Mouse (Mus musculus) megakaryocyte, embryonic 14.5 days (primary cell): ENCODE data around the gene Insl6. TPM values are rescaled to one million over a fixed set of nuclear protein-coding genes. Genes with fewer than 3 reads are reported as not detected.
A peak's percentile ranks its signal among the peaks of the same experiment; 100 is the strongest.

Experiments
- H3K27me3 ChIP-seq: replicated peaks from 2 replicates; pipeline ENCODE3; 2012; ENCODE audit warnings: inconsistent platforms
- H3K36me3 ChIP-seq: replicated peaks from 2 replicates; pipeline ENCODE3; 2012; ENCODE audit warnings: low read length, inconsistent platforms, mixed read lengths
- H3K4me1 ChIP-seq: 2 replicates; pipeline ENCODE4 v1.6.1; 2012; ENCODE audit warnings: inconsistent platforms
- H3K4me3 ChIP-seq: replicated peaks from 2 replicates; pipeline ENCODE3; 2012; ENCODE audit warnings: moderate library complexity, mild to moderate bottlenecking, inconsistent platforms
- H3K9me3 ChIP-seq: 2 replicates; pipeline ENCODE4 v1.6.1; 2012; ENCODE audit warnings: inconsistent platforms
- FLI1 ChIP-seq: IDR thresholded peaks from 2 replicates; pipeline ENCODE4 v1.6.1; 2012; ENCODE audit warnings: low read length, inconsistent platforms, mixed read lengths
- GATA1 ChIP-seq: IDR thresholded peaks from 3 replicates; pipeline ENCODE4 v1.6.1; 2012; ENCODE audit warnings: mixed read lengths, low read length, inconsistent platforms, borderline replicate concordance
- polyA plus RNA-seq: library from polyadenylated mRNA; stranded (reverse); fragments of >175 nt; gene quantifications from 2 replicates; pipeline ENCODE4 v1.2.3, GENCODE M21; 2012; ENCODE audit warnings: low replicate concordance; ENCODE audit not compliant: insufficient read depth

The Insl6 gene
- polyA plus RNA-seq, 1 experiment, result 0.97 TPM

GRCm38 (mm10) chr19:29356281-29356680 is 31.1 kb upstream of the Insl6 start:
- Histone ChIP-seq H3K9me3 (no peaks in the 10 kb centered on the region), H3K4me1 (peaks cover 25% of the 10 kb centered on the region), H3K27me3 (no peaks in the 10 kb centered on the region), H3K4me3 (no peak overlapping the region), H3K36me3 (peaks cover 71% of the 10 kb centered on the region)
- TF ChIP-seq FLI1 (no peak), GATA1 (no peak)

GRCm38 (mm10) chr19:29354895-29355877 is 30.0 kb upstream of the Insl6 start:
- Histone ChIP-seq H3K9me3 (no peaks in the 10 kb centered on the region), H3K4me1 (peaks cover 14% of the 10 kb centered on the region), H3K36me3 (peaks cover 73% of the 10 kb centered on the region), H3K4me3 (peak overlapping the region; percentile 89), H3K27me3 (no peaks in the 10 kb centered on the region)
- TF ChIP-seq GATA1 (no peak), FLI1 (no peak)

- Histone ChIP-seq H3K4me1 (peaks cover 8% of the 10 kb centered on the region; the same call in 1 of the 2 replicates), H3K27me3 (no peaks in the 10 kb centered on the region), H3K4me3 (no peak overlapping the region), H3K9me3 (no peaks in the 10 kb centered on the region), H3K36me3 (peaks cover 48% of the 10 kb centered on the region)
- no peak for TF ChIP-seq GATA1
- no peak for TF ChIP-seq FLI1
Measured at GRCm38 (mm10) chr19:29350991-29351390, 25.8 kb upstream of the Insl6 start.

- no peak for TF ChIP-seq GATA1
- no peak for TF ChIP-seq FLI1
Measured at GRCm38 (mm10) chr19:29345636-29346035, 20.5 kb upstream of the Insl6 start.

GRCm38 (mm10) chr19:29344868-29345267 is 19.7 kb upstream of the Insl6 start:
- no peaks in the 10 kb centered on the region for H3K9me3 ChIP-seq
- H3K4me3 ChIP-seq, result no peak overlapping the region
- H3K4me1 ChIP-seq, result peaks cover 4% of the 10 kb centered on the region; the same call in 1 of the 2 replicates
- peaks cover 6% of the 10 kb centered on the region for H3K27me3 ChIP-seq
- TF ChIP-seq GATA1 (no peak), FLI1 (no peak)
- H3K36me3 ChIP-seq, result peaks cover 11% of the 10 kb centered on the region

More at GRCm38 (mm10) chr19:29345636-29346035, 20.5 kb upstream of the Insl6 start:
- Histone ChIP-seq H3K36me3 (peaks cover 18% of the 10 kb centered on the region), H3K4me1 (peaks cover 4% of the 10 kb centered on the region; the same call in 1 of the 2 replicates), H3K9me3 (no peaks in the 10 kb centered on the region), H3K27me3 (no peaks in the 10 kb centered on the region), H3K4me3 (no peak overlapping the region)

GRCm38 (mm10) chr19:29342281-29342680 is 17.1 kb upstream of the Insl6 start:
- Histone ChIP-seq H3K9me3 (no peaks in the 10 kb centered on the region), H3K4me3 (no peak overlapping the region), H3K27me3 (peaks cover 6% of the 10 kb centered on the region), H3K36me3 (no peaks in the 10 kb centered on the region), H3K4me1 (peaks cover 4% of the 10 kb centered on the region; the same call in 1 of the 2 replicates)
- TF ChIP-seq GATA1 (no peak), FLI1 (no peak)

- Histone ChIP-seq H3K4me1 (peaks cover 4% of the 10 kb centered on the region; the same call in 1 of the 2 replicates), H3K9me3 (no peaks in the 10 kb centered on the region), H3K4me3 (no peak overlapping the region), H3K27me3 (peaks cover 6% of the 10 kb centered on the region), H3K36me3 (no peaks in the 10 kb centered on the region)
- TF ChIP-seq FLI1 (no peak), GATA1 (no peak)
Measured at GRCm38 (mm10) chr19:29341029-29341428, 15.9 kb upstream of the Insl6 start.

- no peaks in the 10 kb centered on the region for H3K36me3 ChIP-seq
- peaks cover 29% of the 10 kb centered on the region for H3K27me3 ChIP-seq
- TF ChIP-seq GATA1 (no peak), FLI1 (no peak)
- no peak overlapping the region for H3K4me3 ChIP-seq
- no peaks in the 10 kb centered on the region for H3K9me3 ChIP-seq
- H3K4me1 ChIP-seq, result peaks cover 13% of the 10 kb centered on the region
Measured at GRCm38 (mm10) chr19:29336624-29337023, 11.5 kb upstream of the Insl6 start.

- no peaks in the 10 kb centered on the region for H3K36me3 ChIP-seq
- peaks cover 25% of the 10 kb centered on the region for H3K27me3 ChIP-seq
- H3K9me3 ChIP-seq, result no peaks in the 10 kb centered on the region
- peaks cover 9% of the 10 kb centered on the region for H3K4me1 ChIP-seq
- peak within 1 kb of the TSS; percentile 59 for H3K4me3 ChIP-seq
- TF ChIP-seq GATA1 (no peak), FLI1 (no peak)
Measured at GRCm38 (mm10) chr19:29334068-29334745, 9.1 kb upstream of the Insl6 start, which contains the start of gene Rln1. Gene Rln1, minus strand, starts transcription at chr19:29334670.
